Comparison of ENCODE assay signal across 13 mouse cellular contexts in the genomic region with DNA sequence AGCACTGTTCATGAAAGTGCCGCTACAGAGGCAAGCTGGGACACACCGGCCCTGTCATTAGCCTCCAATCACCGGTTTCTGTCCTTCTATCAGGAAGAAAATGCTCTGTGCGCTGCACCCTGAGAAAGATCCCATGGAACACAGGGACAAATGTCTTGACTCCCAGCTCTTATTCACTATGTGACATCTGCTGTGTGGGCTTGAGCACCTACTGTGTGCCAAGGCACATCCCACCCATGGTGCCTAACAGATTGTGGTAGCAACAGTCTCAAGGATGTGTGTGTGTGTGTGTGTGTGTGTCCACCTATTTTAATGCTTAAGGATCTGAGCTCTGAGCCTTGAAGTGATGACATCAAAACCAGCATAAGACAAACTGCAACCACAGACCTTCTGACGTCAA.
DNase-seq lines count a peak whose midpoint lies in the region.
"Had no signal": no experiment of that assay in that cellular context is flagged by ENCODE, and none has a peak within 500 bp of the region (broad histone marks: within the 10 kb centered on the region; RNA-seq: fewer than 3 reads in every experiment).

No protein-coding gene starts in this region.

- peak; percentile 4 to 8 for DNase-seq in left cerebral cortex, adult 18-20 months (ENCODE audit: low spot score in 2 of 2)
- no peak for DNase-seq in left cerebral cortex, adult 11 months (ENCODE audit: low spot score)
- peak; percentile 30 to 34 for DNase-seq in right cerebral cortex, postnatal 10 days (ENCODE audit: low spot score in 2 of 2)
- no peak for DNase-seq in right cerebral cortex, postnatal 14 days
- DNase-seq in layer of hippocampus, adult 8-10 months (ENCODE audit: low spot score in 2 of 2): peak; percentile 26 to 41
- DNase-seq in kidney, adult 11 months: no peak
- DNase-seq: adrenal gland, postnatal 14 days; cerebellum, adult 18-20 months; cerebellum, adult 9-11 months; cerebellum, postnatal 36 days; gastrocnemius, postnatal 10 days; heart, adult 2 months; heart, postnatal 14 days had no signal

Comparison
In these comparisons a context has a peak if more than half of its experiments do, and no peak if none do; other contexts are left out.
1. DNase-seq: peak in left cerebral cortex, adult 18-20 months (2 of 2), right cerebral cortex, postnatal 10 days (2 of 2) and layer of hippocampus, adult 8-10 months (2 of 2); none in left cerebral cortex, adult 11 months (single experiment), right cerebral cortex, postnatal 14 days (single experiment) and kidney, adult 11 months (single experiment).